Mouse (Mus musculus) testis, adult 2 months (tissue): ENCODE results near the gene Mettl7b. TPM values are rescaled to one million over a fixed set of nuclear protein-coding genes. Genes with fewer than 3 reads are reported as not detected.

ENCODE experiments used
- H3K27ac ChIP-seq: fragments of 200-500 bp; 2 replicates; pipeline ENCODE4 v1.5.1; 2012; ENCODE audit warnings: low read depth, low read length; ENCODE audit not compliant: control insufficient read depth, insufficient read depth
- H3K27me3 ChIP-seq: fragments of 200-500 bp; 2 replicates; pipeline ENCODE4 v1.6.1; 2012; ENCODE audit warnings: mild to moderate bottlenecking, low read length, moderate library complexity; ENCODE audit not compliant: control insufficient read depth, insufficient read depth
- H3K36me3 ChIP-seq: fragments of 200-500 bp; 2 replicates; pipeline ENCODE4 v1.6.1; 2012; ENCODE audit warnings: mild to moderate bottlenecking, low read length; ENCODE audit not compliant: control insufficient read depth, insufficient read depth
- H3K4me1 ChIP-seq: fragments of 200-500 bp; 2 replicates; pipeline ENCODE4 v1.6.1; 2012; ENCODE audit warnings: low read length; ENCODE audit not compliant: control insufficient read depth, insufficient read depth
- H3K4me3 ChIP-seq: fragments of 200-500 bp; 2 replicates; pipeline ENCODE4 v1.5.1; 2012; ENCODE audit warnings: low read depth, mild to moderate bottlenecking, low read length, moderate library complexity, mixed read lengths; ENCODE audit not compliant: control insufficient read depth
- CTCF ChIP-seq: fragments of 200-500 bp; IDR thresholded peaks from 2 replicates; pipeline ENCODE4 v1.5.1; 2012; ENCODE audit warnings: low read depth, mild to moderate bottlenecking, inconsistent platforms, low read length, moderate library complexity; ENCODE audit not compliant: control insufficient read depth, insufficient read depth, insufficient replicate concordance
- POLR2A ChIP-seq: fragments of 200-500 bp; IDR thresholded peaks from 2 replicates; pipeline ENCODE4 v1.6.1; 2012; ENCODE audit warnings: low read depth, mild to moderate bottlenecking, inconsistent platforms, low read length, moderate library complexity; ENCODE audit not compliant: control insufficient read depth
- polyA plus RNA-seq: library from polyadenylated mRNA; depleted of rRNA; stranded (reverse); fragments of >200 nt; gene quantifications from 2 replicates; pipeline ENCODE4 v1.2.3, GENCODE M21; 2012

Gene Mettl7b
- polyA plus RNA-seq, 1 experiment: 1.3 TPM

- Histone ChIP-seq H3K27me3 (no peaks in the 10 kb centered on the region), H3K27ac (peak overlapping the region; percentile 44), H3K4me1 (no peaks in the 10 kb centered on the region), H3K36me3 (no peaks in the 10 kb centered on the region), H3K4me3 (no peak overlapping the region)
- no peak for TF ChIP-seq POLR2A
- no peak for TF ChIP-seq CTCF
Measured at GRCm38 (mm10) chr10:128980644-128981365, 20.0 kb upstream of the Mettl7b start.

- H3K4me1 ChIP-seq: no peaks in the 10 kb centered on the region
- TF ChIP-seq POLR2A (no peak), CTCF (peak; percentile 46; the same call in 1 of the 2 replicates)
- no peaks in the 10 kb centered on the region for H3K36me3 ChIP-seq
- H3K27ac ChIP-seq: no peak overlapping the region
- H3K4me3 ChIP-seq: no peak overlapping the region
- H3K27me3 ChIP-seq: no peaks in the 10 kb centered on the region
Measured at GRCm38 (mm10) chr10:128977522-128978114, 16.8 kb upstream of the Mettl7b start.

GRCm38 (mm10) chr10:128976395-128976794 is 15.6 kb upstream of the Mettl7b start:
- H3K27me3 ChIP-seq: no peaks in the 10 kb centered on the region
- TF ChIP-seq POLR2A (no peak), CTCF (no peak)
- no peaks in the 10 kb centered on the region for H3K36me3 ChIP-seq
- no peaks in the 10 kb centered on the region for H3K4me1 ChIP-seq
- H3K27ac ChIP-seq: no peak overlapping the region
- H3K4me3 ChIP-seq: no peak overlapping the region

- H3K27ac ChIP-seq: no peak overlapping the region
- H3K36me3 ChIP-seq: no peaks in the 10 kb centered on the region
- TF ChIP-seq POLR2A (no peak), CTCF (no peak)
- no peaks in the 10 kb centered on the region for H3K27me3 ChIP-seq
- no peak overlapping the region for H3K4me3 ChIP-seq
- peaks cover 3% of the 10 kb centered on the region for H3K4me1 ChIP-seq
Measured at GRCm38 (mm10) chr10:128972841-128973240, 12.1 kb upstream of the Mettl7b start.

- Histone ChIP-seq H3K27me3 (no peaks in the 10 kb centered on the region), H3K27ac (no peak overlapping the region), H3K36me3 (no peaks in the 10 kb centered on the region), H3K4me3 (no peak overlapping the region), H3K4me1 (peaks cover 7% of the 10 kb centered on the region)
- TF ChIP-seq POLR2A (no peak), CTCF (no peak)
Measured at GRCm38 (mm10) chr10:128970740-128971250, 10.0 kb upstream of the Mettl7b start.

- Histone ChIP-seq H3K27me3 (no peaks in the 10 kb centered on the region), H3K27ac (no peak overlapping the region), H3K4me1 (peaks cover 7% of the 10 kb centered on the region), H3K36me3 (no peaks in the 10 kb centered on the region), H3K4me3 (no peak overlapping the region)
- TF ChIP-seq CTCF (no peak), POLR2A (no peak)
Measured at GRCm38 (mm10) chr10:128968341-128968749, 7.6 kb upstream of the Mettl7b start.

GRCm38 (mm10) chr10:128965871-128966270 is 5.1 kb upstream of the Mettl7b start:
- no peak overlapping the region for H3K27ac ChIP-seq
- no peaks in the 10 kb centered on the region for H3K36me3 ChIP-seq
- H3K4me1 ChIP-seq: peaks cover 7% of the 10 kb centered on the region
- H3K27me3 ChIP-seq: no peaks in the 10 kb centered on the region
- TF ChIP-seq POLR2A (no peak), CTCF (no peak)
- H3K4me3 ChIP-seq: no peak overlapping the region

- Histone ChIP-seq H3K36me3 (no peaks in the 10 kb centered on the region), H3K4me1 (peaks cover 7% of the 10 kb centered on the region), H3K27me3 (no peaks in the 10 kb centered on the region), H3K27ac (no peak overlapping the region), H3K4me3 (no peak overlapping the region)
- TF ChIP-seq CTCF (no peak), POLR2A (no peak)
Measured at GRCm38 (mm10) chr10:128964961-128965360, 4.2 kb upstream of the Mettl7b start.
